Mouse (Mus musculus) frontal cortex, postnatal 10 days (tissue): ENCODE data around the gene Eef1akmt1.

Source experiments
- DNase-seq, 2 experiments: peaks; one replicate each; pipeline ENCODE4 v3.0.0; 2022; ENCODE audit warnings: low spot score in 2 of 2, mixed read lengths in 1 of 2

The Eef1akmt1 gene

GRCm38 (mm10) chr14:57571155-57572133, at the start of gene Eef1akmt1:
Gene Eef1akmt1, minus strand, starts transcription at chr14:57571612.
- peak; percentile 93 to 96 for DNase-seq

GRCm38 (mm10) chr14:57620598-57621236, 49.3 kb upstream of the Eef1akmt1 start:
- no peak for DNase-seq

- no peak for DNase-seq
Observed at GRCm38 (mm10) chr14:57619487-57619886, 48.1 kb upstream of the Eef1akmt1 start.

GRCm38 (mm10) chr14:57617675-57618074, 46.3 kb upstream of the Eef1akmt1 start:
- DNase-seq, result no peak

GRCm38 (mm10) chr14:57616339-57616965, 45.0 kb upstream of the Eef1akmt1 start:
- DNase-seq, result no peak

- DNase-seq, result no peak
Observed at GRCm38 (mm10) chr14:57615828-57616227, 44.4 kb upstream of the Eef1akmt1 start.

- no peak for DNase-seq
Observed at GRCm38 (mm10) chr14:57611034-57611433, 39.6 kb upstream of the Eef1akmt1 start.

GRCm38 (mm10) chr14:57609816-57610329, 38.5 kb upstream of the Eef1akmt1 start:
- no peak for DNase-seq

- peak; percentile 61 to 63 for DNase-seq
Observed at GRCm38 (mm10) chr14:57607500-57607899, 36.1 kb upstream of the Eef1akmt1 start.

- no peak for DNase-seq
Observed at GRCm38 (mm10) chr14:57606663-57607365, 35.4 kb upstream of the Eef1akmt1 start.

GRCm38 (mm10) chr14:57593279-57593678, 21.9 kb upstream of the Eef1akmt1 start:
- no peak for DNase-seq

GRCm38 (mm10) chr14:57591830-57592229, 20.4 kb upstream of the Eef1akmt1 start:
- DNase-seq, result no peak

GRCm38 (mm10) chr14:57576364-57577060, 5.1 kb upstream of the Eef1akmt1 start:
- no peak for DNase-seq

- DNase-seq, result no peak
Observed at GRCm38 (mm10) chr14:57574792-57575587, 3.6 kb upstream of the Eef1akmt1 start.

- no peak for DNase-seq
Observed at GRCm38 (mm10) chr14:57565626-57566025, 5.8 kb downstream of the Eef1akmt1 start.

GRCm38 (mm10) chr14:57556922-57557321, 14.5 kb downstream of the Eef1akmt1 start:
- no peak for DNase-seq

- DNase-seq, result no peak
Observed at GRCm38 (mm10) chr14:57555471-57556070, 15.8 kb downstream of the Eef1akmt1 start.

GRCm38 (mm10) chr14:57554434-57554833, 17.0 kb downstream of the Eef1akmt1 start:
- DNase-seq, result no peak

- DNase-seq, result no peak
Observed at GRCm38 (mm10) chr14:57552945-57553344, 18.5 kb downstream of the Eef1akmt1 start.

GRCm38 (mm10) chr14:57547062-57547461, 24.4 kb downstream of the Eef1akmt1 start:
- DNase-seq, result no peak
